ENCODE assay signal across 9 mouse cellular contexts in genomic region chr6:131367101-131367500, GRCm38 (mm10). TPM values are rescaled to one million over a fixed set of nuclear protein-coding genes. Genes with fewer than 3 reads are reported as not detected.
DNase-seq lines count a peak whose midpoint lies in the region; ATAC-seq and TF ChIP-seq lines count a peak whose summit lies in the region.
"Had no signal": no experiment of that assay in that cellular context is flagged by ENCODE, and none has a peak within 500 bp of the region (broad histone marks: within the 10 kb centered on the region; RNA-seq: fewer than 3 reads in every experiment).

No protein-coding gene starts in this region.

- H3K9me3 ChIP-seq in hindbrain, embryonic 16.5 days (ENCODE audit: control insufficient read depth, low read length), result no peaks in the 10 kb centered on the region

- H3K9ac ChIP-seq in hindbrain, embryonic 16.5 days (ENCODE audit: low read depth, low read length), result no peak overlapping the region

- peak; percentile 70 for TF ChIP-seq CTCF in left cerebral cortex, adult 2 months (IDR thresholded peaks at IDR 0.05)

- no peak overlapping the region for H3K27ac ChIP-seq in left cerebral cortex, adult 2 months
- no peak overlapping the region for H3K27ac ChIP-seq in hindbrain, embryonic 16.5 days (ENCODE audit: low read depth, low read length)

- peak; percentile 74 for ATAC-seq in cerebellum, adult (ENCODE audit: insufficient number of reproducible peaks, low FRiP score, low TSS enrichment)
- ATAC-seq in hindbrain, embryonic 16.5 days, result peak; percentile 61; the same call in 1 of the 2 replicates

- WGBS in hindbrain, embryonic 16.5 days, result 51% methylated on average over 4 of the region's 4 CpGs

- no peaks in the 10 kb centered on the region for H3K27me3 ChIP-seq in hindbrain, embryonic 16.5 days (replicated peaks; ENCODE audit: control insufficient read depth, insufficient read depth, low read length)

- intact Hi-C loops in left cerebral cortex, adult 2 months (cut with DNase I), result loop anchor here (1.0 kb wide), 1 partner anchor 51 kb away; no protein-coding TSS in a partner anchor

- no peak overlapping the region for H3K4me3 ChIP-seq in left cerebral cortex, adult 2 months
- H3K4me3 ChIP-seq in hindbrain, embryonic 16.5 days (ENCODE audit: low read length), result no peak overlapping the region
- H3K4me3 ChIP-seq: erythroblast, embryonic 14.5 days had no signal

- H3K36me3 ChIP-seq in hindbrain, embryonic 16.5 days (ENCODE audit: control insufficient read depth, insufficient read depth, low read length), result peaks cover 30% of the 10 kb centered on the region

- H3K4me1 ChIP-seq in hindbrain, embryonic 16.5 days (ENCODE audit: control insufficient read depth, insufficient read depth, low read depth, low read length), result no peaks in the 10 kb centered on the region

- DNase-seq in cerebellum, adult 9-11 months, result no peak
- no peak for DNase-seq in left cerebral cortex, adult 2 months (ENCODE audit: extremely low spot score in 1 of 2, low spot score in 2 of 2)
- no peak for DNase-seq in left cerebral cortex, adult 8-10 months (ENCODE audit: low spot score in 2 of 2)
- peak; percentile 44 for DNase-seq in MN1 (ENCODE audit: low spot score)
- peak; percentile 52 for DNase-seq in lung, postnatal 25 days (ENCODE audit: low spot score)
- no peak for DNase-seq in gastrocnemius, adult 18-20 months (ENCODE audit: low spot score)

- H3K4me2 ChIP-seq in hindbrain, embryonic 16.5 days (ENCODE audit: low read length), result no peak overlapping the region

RNA-seq across cellular contexts. Expression of gene Styk1, which starts 13.7 kb away (rescaled TPM):
- total RNA-seq in left cerebral cortex, adult 2 months (2021), result under 1 TPM; 0.65 to 0.81 TPM
- total RNA-seq in left cerebral cortex, adult 8-10 months (2022), result under 1 TPM in 3 of 4 experiments, not detected in 1; 0.21 to 0.48 (median 0.46) TPM
- 5.6 and 7.4 TPM in 2 replicates for polyA plus RNA-seq in hindbrain, embryonic 16.5 days (2015; fragmentation: Nextera tagmentation; extraction: Ambion mirVana)
- total RNA-seq in gastrocnemius, adult 18-20 months (2021), result under 1 TPM; 0.64 to 0.71 TPM
- polyA plus RNA-seq: erythroblast, embryonic 14.5 days had no signal

RNA-seq across cellular contexts. Expression of gene Ybx3, which starts 21.2 kb away (rescaled TPM):
- total RNA-seq in left cerebral cortex, adult 2 months (2021), result 10 to 100 TPM; 43.5 to 47.6 TPM
- 10 to 100 TPM; 35.8 to 47.8 (median 38.5) TPM for total RNA-seq in left cerebral cortex, adult 8-10 months (2022)
- 19.8 and 23.5 TPM in 2 replicates for polyA plus RNA-seq in hindbrain, embryonic 16.5 days (2015; fragmentation: Nextera tagmentation; extraction: Ambion mirVana)
- total RNA-seq in gastrocnemius, adult 18-20 months (2021), result 1,000 to 10,000 TPM; 2,006 to 2,015 TPM

Comparison
In these comparisons a context has a peak if more than half of its experiments do, and no peak if none do; other contexts are left out.
1. DNase-seq: peak in MN1 (single experiment) and lung, postnatal 25 days (single experiment); none in cerebellum, adult 9-11 months (single experiment), left cerebral cortex, adult 2 months (0 of 2), left cerebral cortex, adult 8-10 months (0 of 2) and gastrocnemius, adult 18-20 months (single experiment).
2. RNA of gene Ybx3, which starts 21.2 kb away (total RNA-seq): 2,006 to 2,015 TPM in gastrocnemius, adult 18-20 months; 43.5 to 47.6 TPM in left cerebral cortex, adult 2 months and 35.8 to 47.8 TPM in left cerebral cortex, adult 8-10 months; every median in the first group is over 10 times any median in the second.